Comparison of ENCODE assay signal across 9 mouse cellular contexts in genomic region chr2:112799995-112800353, GRCm38 (mm10).
DNase-seq lines count a peak whose midpoint lies in the region; ATAC-seq lines count a peak whose summit lies in the region.
"Had no signal": no experiment of that assay in that cellular context is flagged by ENCODE, and none has a peak within 500 bp of the region (broad histone marks: within the 10 kb centered on the region; RNA-seq: fewer than 3 reads in every experiment).

No protein-coding gene starts in this region.

- H3K27me3 ChIP-seq in limb, embryonic 12.5 days: no peaks in the 10 kb centered on the region
- H3K27me3 ChIP-seq: heart, embryonic 13.5 days had no signal

- no peaks in the 10 kb centered on the region for H3K36me3 ChIP-seq in limb, embryonic 12.5 days
- H3K36me3 ChIP-seq: heart, embryonic 13.5 days had no signal

- H3K4me2 ChIP-seq in limb, embryonic 12.5 days: no peak overlapping the region
- H3K4me2 ChIP-seq: heart, embryonic 13.5 days had no signal

- ATAC-seq in activated CD4-positive, CD25-positive, alpha-beta regulatory T cell, adult 4 months: peak; percentile 71
- peak; percentile 98 for ATAC-seq in common myeloid progenitor, adult 5-6 weeks (replicated peaks; ENCODE audit: low read depth, poor library complexity, severe bottlenecking)
- ATAC-seq in limb, embryonic 12.5 days (ENCODE audit: insufficient number of reproducible peaks, insufficient read depth, low FRiP score, low TSS enrichment, low read depth): peak; percentile 59; the same call in 1 of the 2 replicates

- peak; percentile 20 for DNase-seq in CD4-positive helper T cell, adult 2 months (ENCODE audit: low read depth, low spot score)
- DNase-seq in gastrocnemius, postnatal 10 days: peak; percentile 48
- DNase-seq in kidney, adult 11 months: peak; percentile 21
- peak; percentile 41 for DNase-seq in naive thymus-derived CD4-positive, alpha-beta T cell, adult 2 months (ENCODE audit: low read depth)
- DNase-seq in thymus, postnatal 14 days: peak; percentile 20

- WGBS in limb, embryonic 12.5 days: 7% methylated on average over 8 of the region's 8 CpGs

- no peaks in the 10 kb centered on the region for H3K9me3 ChIP-seq in limb, embryonic 12.5 days
- H3K9me3 ChIP-seq: heart, embryonic 13.5 days had no signal

- no peak overlapping the region for H3K27ac ChIP-seq in limb, embryonic 12.5 days
- H3K27ac ChIP-seq: heart, embryonic 13.5 days had no signal

- no peaks in the 10 kb centered on the region for H3K4me1 ChIP-seq in limb, embryonic 12.5 days (replicated peaks)

- H3K9ac ChIP-seq in limb, embryonic 12.5 days (replicated peaks): no peak overlapping the region
- H3K9ac ChIP-seq: heart, embryonic 13.5 days had no signal

- no peak overlapping the region for H3K4me3 ChIP-seq in limb, embryonic 12.5 days (replicated peaks)
- H3K4me3 ChIP-seq: heart, embryonic 13.5 days had no signal
